In genomic region chr11:61365938-61366337, GRCm38 (mm10) we compare ENCODE assay signal across 28 mouse cellular contexts. TPM values are rescaled to one million over a fixed set of nuclear protein-coding genes. Genes with fewer than 3 reads are reported as not detected.
A peak's percentile ranks its signal among the peaks of the same experiment; 100 is the strongest.
DNase-seq lines count a peak whose midpoint lies in the region; ATAC-seq and TF ChIP-seq lines count a peak whose summit lies in the region.
"Had no signal": no experiment of that assay in that cellular context is flagged by ENCODE, and none has a peak within 500 bp of the region (broad histone marks: within the 10 kb centered on the region; RNA-seq: fewer than 3 reads in every experiment).

No protein-coding gene starts in this region.

- DNase-seq in heart, postnatal 36 days: no peak
- peak; percentile 69 for DNase-seq in lung, embryonic 14.5 days
- no peak for DNase-seq in lung, postnatal 36 days
- peak; percentile 16 for DNase-seq in heart, postnatal 4 days
- DNase-seq: adrenal gland, adult 2 months; cerebellum, adult 18-20 months; cerebellum, postnatal 14 days; forebrain, postnatal 0 days; gastrocnemius, postnatal 36 days; lung, adult 18-20 months; thymus, adult 2 months; thymus, postnatal 4 days had no signal

- intact Hi-C loops in heart, postnatal 36 days (cut with DNase I): no loop called here

- peak overlapping the region; percentile 57 for H3K9ac ChIP-seq in heart, embryonic 12.5 days
- no peak overlapping the region for H3K9ac ChIP-seq in lung, embryonic 14.5 days
- peak overlapping the region; percentile 51; the same call in 1 of the 2 replicates for H3K9ac ChIP-seq in heart, embryonic 16.5 days (ENCODE audit: low read length)
- H3K9ac ChIP-seq in intestine, embryonic 15.5 days: no peak overlapping the region
- H3K9ac ChIP-seq: embryonic facial prominence, embryonic 12.5 days; forebrain, postnatal 0 days; midbrain, embryonic 12.5 days; neural tube, embryonic 15.5 days had no signal

- WGBS in heart, embryonic 12.5 days: 34% methylated on average over 3 of the region's 3 CpGs
- 43% methylated on average over 3 of the region's 3 CpGs for WGBS in lung, embryonic 14.5 days
- 37% methylated on average over 3 of the region's 3 CpGs for WGBS in heart, embryonic 16.5 days
- 71% methylated on average over 3 of the region's 3 CpGs for WGBS in intestine, embryonic 15.5 days

- 0 out of 2 replicates have a peak, but pooled peaks cover 3% of the 10 kb centered on the region for H3K27me3 ChIP-seq in heart, embryonic 12.5 days (replicated peaks)
- H3K27me3 ChIP-seq in lung, embryonic 14.5 days (ENCODE audit: insufficient read depth, low read length): no peaks in the 10 kb centered on the region
- H3K27me3 ChIP-seq in heart, embryonic 16.5 days (ENCODE audit: control insufficient read depth, insufficient read depth, low read length): no peaks in the 10 kb centered on the region
- H3K27me3 ChIP-seq in intestine, embryonic 15.5 days (replicated peaks): no peaks in the 10 kb centered on the region
- H3K27me3 ChIP-seq: embryonic facial prominence, embryonic 12.5 days; midbrain, embryonic 12.5 days; neural tube, embryonic 15.5 days had no signal

- no peak for ATAC-seq in heart, embryonic 12.5 days (ENCODE audit: insufficient number of reproducible peaks, low FRiP score)
- peak; percentile 66 for ATAC-seq in lung, embryonic 14.5 days (ENCODE audit: insufficient read depth)
- ATAC-seq in heart, embryonic 16.5 days (replicated peaks; ENCODE audit: extremely low read depth, insufficient read depth, low FRiP score): no peak
- no peak for ATAC-seq in intestine, embryonic 15.5 days
- ATAC-seq: forebrain, postnatal 0 days; hindbrain, postnatal 0 days; intestine, postnatal 0 days had no signal

- no peaks in the 10 kb centered on the region for H3K36me3 ChIP-seq in heart, embryonic 12.5 days
- no peaks in the 10 kb centered on the region for H3K36me3 ChIP-seq in lung, embryonic 14.5 days (ENCODE audit: insufficient read depth)
- no peaks in the 10 kb centered on the region for H3K36me3 ChIP-seq in heart, embryonic 16.5 days (ENCODE audit: control insufficient read depth, insufficient read depth)
- H3K36me3 ChIP-seq in intestine, embryonic 15.5 days: no peaks in the 10 kb centered on the region
- H3K36me3 ChIP-seq: embryonic facial prominence, embryonic 12.5 days; midbrain, embryonic 12.5 days; neural tube, embryonic 15.5 days had no signal

- no peak for TF ChIP-seq CTCF in lung, embryonic 14.5 days (IDR thresholded peaks at IDR 0.05; ENCODE audit: low read depth)

- H3K4me1 ChIP-seq in heart, embryonic 12.5 days (replicated peaks): peaks cover 52% of the 10 kb centered on the region
- peaks cover 12% of the 10 kb centered on the region; the same call in 1 of the 2 replicates for H3K4me1 ChIP-seq in lung, embryonic 14.5 days (ENCODE audit: insufficient read depth)
- peaks cover 34% of the 10 kb centered on the region for H3K4me1 ChIP-seq in heart, embryonic 16.5 days (ENCODE audit: control insufficient read depth, insufficient read depth, low read length)
- H3K4me1 ChIP-seq in intestine, embryonic 15.5 days (replicated peaks): 0 out of 2 replicates have a peak, but pooled peaks cover 3% of the 10 kb centered on the region
- H3K4me1 ChIP-seq: embryonic facial prominence, embryonic 12.5 days; midbrain, embryonic 12.5 days; neural tube, embryonic 15.5 days had no signal

- peak overlapping the region; percentile 10; the same call in 1 of the 2 replicates for H3K4me3 ChIP-seq in heart, embryonic 12.5 days
- H3K4me3 ChIP-seq in lung, embryonic 14.5 days (ENCODE audit: low read depth, low read length): no peak overlapping the region
- peak overlapping the region; percentile 16 for H3K4me3 ChIP-seq in heart, embryonic 16.5 days (ENCODE audit: low read length)
- no peak overlapping the region for H3K4me3 ChIP-seq in intestine, embryonic 15.5 days (replicated peaks)
- H3K4me3 ChIP-seq: embryonic facial prominence, embryonic 12.5 days; left cerebral cortex, adult 2 months; midbrain, embryonic 12.5 days; neural tube, embryonic 15.5 days had no signal

- no peaks in the 10 kb centered on the region for H3K9me3 ChIP-seq in heart, embryonic 12.5 days (replicated peaks)
- H3K9me3 ChIP-seq in lung, embryonic 14.5 days (ENCODE audit: low read depth, low read length): no peaks in the 10 kb centered on the region
- no peaks in the 10 kb centered on the region for H3K9me3 ChIP-seq in heart, embryonic 16.5 days (replicated peaks; ENCODE audit: control insufficient read depth, low read length)
- no peaks in the 10 kb centered on the region for H3K9me3 ChIP-seq in intestine, embryonic 15.5 days
- H3K9me3 ChIP-seq: embryonic facial prominence, embryonic 12.5 days; midbrain, embryonic 12.5 days; neural tube, embryonic 15.5 days had no signal

- peak overlapping the region; percentile 99 for H3K27ac ChIP-seq in heart, embryonic 12.5 days (ENCODE audit: poor library complexity, severe bottlenecking)
- H3K27ac ChIP-seq in lung, embryonic 14.5 days (ENCODE audit: low read depth): peak overlapping the region; percentile 88
- peak overlapping the region; percentile 93 for H3K27ac ChIP-seq in heart, embryonic 16.5 days (ENCODE audit: low read length)
- H3K27ac ChIP-seq in intestine, embryonic 15.5 days: no peak overlapping the region
- H3K27ac ChIP-seq: embryonic facial prominence, embryonic 12.5 days; hindbrain, postnatal 0 days; left cerebral cortex, adult 2 months; midbrain, embryonic 12.5 days; neural tube, embryonic 15.5 days had no signal

- H3K4me2 ChIP-seq in heart, embryonic 12.5 days: peak overlapping the region; percentile 61
- H3K4me2 ChIP-seq in lung, embryonic 14.5 days: 0 out of 2 replicates have a peak overlapping the region, but pooled peaks have one; percentile 18
- H3K4me2 ChIP-seq in heart, embryonic 16.5 days (ENCODE audit: low read depth, low read length): peak overlapping the region; percentile 56
- no peak overlapping the region for H3K4me2 ChIP-seq in intestine, embryonic 15.5 days (replicated peaks)
- H3K4me2 ChIP-seq: embryonic facial prominence, embryonic 12.5 days; midbrain, embryonic 12.5 days; neural tube, embryonic 15.5 days had no signal

RNA-seq across cellular contexts. Expression of gene Slc47a1, which starts 12.2 kb away (rescaled TPM):
- polyA plus RNA-seq in heart, embryonic 12.5 days (2016; fragmentation: Nextera tagmentation; extraction: Ambion mirVana): 26.1 and 27.4 TPM in 2 replicates
- total RNA-seq in heart, postnatal 36 days (2021): 10 to 100 TPM; 28.5 to 30.5 TPM
- 0.76 and 1.5 TPM in 2 replicates for polyA plus RNA-seq in lung, embryonic 14.5 days (2014; fragmentation: Nextera tagmentation; extraction: Ambion mirVana)
- 25.0 and 26.8 TPM in 2 replicates for polyA plus RNA-seq in heart, embryonic 16.5 days (2015; fragmentation: Nextera tagmentation; extraction: Ambion mirVana)
- 10 to 100 TPM; 30.7 to 36.2 TPM for total RNA-seq in heart, postnatal 4 days (2021)
- polyA plus RNA-seq in intestine, embryonic 15.5 days (2015; fragmentation: Nextera tagmentation; extraction: Ambion mirVana): 4.8 and 5.9 TPM in 2 replicates
- total RNA-seq: megakaryocyte, adult 5-6 weeks had no signal
- polyA plus RNA-seq: midbrain, embryonic 12.5 days had no signal

RNA-seq across cellular contexts. Expression of gene Slc47a2, which starts 23.3 kb away (rescaled TPM):
- not detected in 2 replicates for polyA plus RNA-seq in heart, embryonic 12.5 days (2016; fragmentation: Nextera tagmentation; extraction: Ambion mirVana)
- total RNA-seq in heart, postnatal 36 days (2021): not detected
- polyA plus RNA-seq in lung, embryonic 14.5 days (2014; fragmentation: Nextera tagmentation; extraction: Ambion mirVana): not detected in 2 replicates
- polyA plus RNA-seq in heart, embryonic 16.5 days (2015; fragmentation: Nextera tagmentation; extraction: Ambion mirVana): 0.07 and 0.24 TPM in 2 replicates
- total RNA-seq in heart, postnatal 4 days (2021): under 1 TPM; 0.11 to 0.12 TPM
- polyA plus RNA-seq in intestine, embryonic 15.5 days (2015; fragmentation: Nextera tagmentation; extraction: Ambion mirVana): not detected in 2 replicates
- total RNA-seq: adrenal gland, adult 2 months; forebrain, postnatal 0 days; gastrocnemius, postnatal 36 days; left cerebral cortex, postnatal 36 days; megakaryocyte, adult 5-6 weeks had no signal
- polyA plus RNA-seq: C2C12; embryonic facial prominence, embryonic 12.5 days; forebrain, embryonic 11.5 days; forebrain, postnatal 0 days; hindbrain, embryonic 11.5 days; intestine, postnatal 0 days; midbrain, embryonic 12.5 days; neural tube, embryonic 15.5 days; small intestine, adult 2 months; stomach, embryonic 16.5 days had no signal

Comparison
In these comparisons a context has a peak if more than half of its experiments do, and no peak if none do; other contexts are left out.
1. DNase-seq: peak in lung, embryonic 14.5 days (single experiment) and heart, postnatal 4 days (single experiment); none in heart, postnatal 36 days (0 of 2) and lung, postnatal 36 days (single experiment).
2. H3K4me3 ChIP-seq: peak in heart, embryonic 12.5 days (single experiment) and heart, embryonic 16.5 days (single experiment); none in lung, embryonic 14.5 days (single experiment) and intestine, embryonic 15.5 days (single experiment).
3. H3K9ac ChIP-seq: peak in heart, embryonic 12.5 days (single experiment) and heart, embryonic 16.5 days (single experiment); none in lung, embryonic 14.5 days (single experiment) and intestine, embryonic 15.5 days (single experiment).